Mouse (Mus musculus) MN1 (cell line): ENCODE measurements around the gene Gm20890.
"Not testable (repeated sequence)": the region's sequence is repeated elsewhere in the genome, so short reads cannot be mapped to it uniquely, and the experiment has no call there.

Experiments used
- DNase-seq: peaks from one replicate; pipeline ENCODE4 v3.0.0-alpha.2; 2016; ENCODE audit warnings: low spot score

The Gm20890 gene

GRCm38 (mm10) chrY:26776699-26777098, at the start of gene Gm20890:
Gene Gm20890 (minus strand): TSS chrY:26776799.
- DNase-seq, result not testable (repeated sequence)
